Mouse (Mus musculus): ENCODE measurements around the gene Mmd2. TPM values are rescaled to one million over a fixed set of nuclear protein-coding genes. Genes with fewer than 3 reads are reported as not detected.

Gene Mmd2
- 1 to 10 TPM in 1 of 2 experiments, under 1 TPM in 1; 0.82 to 3.3 TPM for total RNA-seq (2021)

- intact Hi-C loops (cut with DNase I): no loop called here
Measured at GRCm38 (mm10) chr5:142608259-142608988, at the start of gene Mmd2. Gene Mmd2, minus strand, starts transcription at chr5:142608800.

GRCm38 (mm10) chr5:142652266-142652665 lies 43.7 kb upstream of the Mmd2 start:
- DNase-seq: no peak
- intact Hi-C loops (cut with DNase I): no loop called here

More at GRCm38 (mm10) chr5:142608259-142608988, at the start of gene Mmd2:
- no peak for DNase-seq

DNA sequence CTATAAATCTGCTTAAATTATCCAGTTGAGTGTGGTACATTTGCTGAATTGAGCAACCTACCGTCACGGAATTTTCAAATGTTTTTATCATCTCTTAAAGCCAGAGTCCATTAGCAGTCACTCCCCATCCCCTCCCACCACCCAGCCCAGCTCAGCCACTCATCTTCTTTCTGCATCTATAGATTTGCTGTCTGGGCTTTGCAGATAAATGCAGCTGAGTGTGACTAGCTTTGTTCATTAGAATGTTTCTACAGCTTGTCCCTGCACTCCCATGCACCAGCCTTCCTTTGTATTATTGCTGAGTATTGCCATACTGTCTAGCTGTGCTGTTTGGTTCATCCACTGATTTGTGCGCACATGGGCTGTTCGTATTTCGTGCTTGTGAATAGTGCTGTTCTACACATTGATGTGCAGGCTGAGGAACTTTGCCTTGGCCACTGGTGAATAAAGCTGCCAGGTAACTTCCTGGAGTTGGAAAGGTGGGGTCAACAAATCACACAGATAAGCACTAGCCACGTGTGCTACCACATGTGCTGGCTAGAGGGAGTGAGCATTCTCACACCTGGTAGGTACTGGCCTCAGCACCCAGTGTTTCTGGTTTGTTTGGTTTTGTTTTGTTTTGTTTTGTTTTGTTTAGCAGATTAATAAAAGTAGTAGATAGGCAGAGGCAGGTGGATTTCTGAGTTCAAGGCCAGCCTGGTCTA lies 42.3 kb upstream of the Mmd2 start:
- DNase-seq: no peak
- intact Hi-C loops (cut with DNase I): no loop called here

GRCm38 (mm10) chr5:142650390-142650789 lies 41.8 kb upstream of the Mmd2 start:
- no peak for DNase-seq
- intact Hi-C loops (cut with DNase I): no loop called here

- intact Hi-C loops (cut with DNase I): no loop called here
- DNase-seq: no peak
Measured at GRCm38 (mm10) chr5:142649460-142650050, 41.0 kb upstream of the Mmd2 start.

GRCm38 (mm10) chr5:142648162-142648561 lies 39.6 kb upstream of the Mmd2 start:
- intact Hi-C loops (cut with DNase I): no loop called here
- DNase-seq: no peak

GRCm38 (mm10) chr5:142641331-142642051 lies 32.9 kb upstream of the Mmd2 start:
- DNase-seq: no peak
- intact Hi-C loops (cut with DNase I): no loop called here

GRCm38 (mm10) chr5:142640088-142640487 lies 31.5 kb upstream of the Mmd2 start:
- DNase-seq: no peak
- intact Hi-C loops (cut with DNase I): no loop called here

GRCm38 (mm10) chr5:142637823-142638222 lies 29.2 kb upstream of the Mmd2 start:
- intact Hi-C loops (cut with DNase I): no loop called here

GRCm38 (mm10) chr5:142630224-142630623 lies 21.6 kb upstream of the Mmd2 start:
- intact Hi-C loops (cut with DNase I): no loop called here
- peak; percentile 13 to 26 for DNase-seq

More at GRCm38 (mm10) chr5:142637823-142638222, 29.2 kb upstream of the Mmd2 start:
- DNase-seq: no peak

- DNase-seq: no peak
- intact Hi-C loops (cut with DNase I): no loop called here
Measured at GRCm38 (mm10) chr5:142629663-142630025, 21.0 kb upstream of the Mmd2 start.

DNA sequence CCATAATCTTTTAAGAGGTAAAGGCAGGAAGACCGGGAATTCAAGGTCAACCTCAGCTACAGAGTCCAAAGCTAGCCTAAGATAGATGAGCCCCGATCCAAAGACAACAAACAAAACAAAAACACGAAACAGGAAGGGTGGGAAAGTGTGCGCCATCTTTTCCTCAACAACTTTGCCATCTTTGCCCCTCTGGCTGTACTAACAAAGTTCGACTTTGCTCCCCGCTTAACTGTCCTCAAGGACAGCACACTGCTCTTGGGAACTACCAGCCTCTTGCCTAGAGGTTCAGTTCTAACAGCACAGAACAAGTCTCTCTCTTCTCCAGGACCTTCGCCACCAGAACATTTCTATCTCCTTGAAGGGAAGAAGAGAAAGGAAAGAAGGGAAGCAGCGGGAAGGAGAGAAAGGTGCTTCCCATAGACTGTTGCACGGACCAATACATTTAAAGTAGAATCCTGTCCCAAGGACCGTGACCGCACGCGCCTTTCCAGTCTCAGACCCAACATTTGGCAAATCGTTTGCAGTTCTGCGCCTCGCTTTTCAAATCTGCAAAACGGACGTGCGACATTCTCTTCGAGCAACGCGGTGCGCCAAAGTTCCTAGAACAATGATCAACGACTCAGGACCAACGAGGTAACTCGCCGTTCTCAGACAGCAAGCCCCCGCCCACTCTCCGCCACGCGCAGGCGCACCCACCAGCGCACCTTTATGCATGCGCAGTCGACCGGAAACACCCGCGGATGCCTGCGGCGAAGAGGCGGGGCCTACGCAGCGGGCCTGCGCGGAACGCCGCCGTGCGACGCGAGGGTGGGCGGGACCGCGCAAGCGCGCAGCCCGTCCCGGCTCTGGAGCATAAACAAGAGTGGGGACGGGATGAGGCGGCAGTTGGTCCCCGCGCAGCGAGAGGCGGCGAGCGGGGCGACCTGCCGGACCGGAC lies 20.4 kb upstream of the Mmd2 start:
- intact Hi-C loops (cut with DNase I): no loop called here

DNA sequence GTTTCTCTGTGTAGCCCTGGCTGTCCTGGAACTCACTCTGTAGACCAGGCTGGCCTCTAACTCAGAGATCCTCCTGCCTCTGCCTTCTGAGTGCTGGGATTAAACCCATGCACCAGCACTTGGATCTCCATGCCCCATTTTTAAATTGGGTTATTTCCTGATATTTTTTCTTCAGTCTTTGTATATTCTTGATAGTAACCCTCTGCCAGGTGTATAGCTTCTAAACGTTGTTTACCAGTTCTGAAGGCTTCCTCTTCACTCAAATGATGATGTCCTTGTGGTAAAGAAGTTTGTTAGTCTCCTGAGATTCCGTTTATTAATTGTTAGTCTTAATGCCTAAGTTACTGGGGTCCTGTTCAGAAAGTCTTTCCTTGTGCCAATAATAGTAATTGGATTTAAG lies 18.8 kb upstream of the Mmd2 start, which contains the start of gene Wipi2:
Gene Wipi2, plus strand, starts transcription at position 301 of the 400 bp plus-strand sequence.
- intact Hi-C loops (cut with DNase I): no loop called here
- no peak for DNase-seq

More for the DNA sequence above, 20.4 kb upstream of the Mmd2 start:
- peak; percentile 97 to 98 for DNase-seq

- intact Hi-C loops (cut with DNase I): loop anchor here (5.0 kb wide), 1 partner anchor 141 kb away; no protein-coding TSS in a partner anchor
- DNase-seq: no peak
Measured at GRCm38 (mm10) chr5:142623080-142623479, 14.5 kb upstream of the Mmd2 start.

DNA sequence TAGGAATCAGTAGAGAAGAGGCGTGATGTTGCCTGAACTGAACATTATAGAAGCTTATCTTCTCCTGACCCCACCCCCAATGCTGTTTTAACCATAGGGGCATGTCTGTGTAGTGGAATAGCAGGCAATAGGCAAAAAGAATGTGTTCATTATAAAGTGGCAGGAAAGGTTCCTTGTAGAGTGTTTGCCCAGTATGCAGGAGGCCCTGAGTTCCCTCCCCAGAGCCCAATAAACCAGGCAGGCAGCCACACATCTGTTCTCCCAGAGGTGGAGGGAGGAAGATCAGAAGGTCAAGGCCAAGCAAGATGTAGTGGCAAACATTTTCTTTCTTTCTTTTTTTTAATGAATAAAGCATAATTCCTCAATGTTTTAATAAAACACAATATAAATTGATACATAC lies 13.5 kb upstream of the Mmd2 start:
- DNase-seq: no peak
- intact Hi-C loops (cut with DNase I): loop anchor here (5.0 kb wide), 1 partner anchor 140 kb away; no protein-coding TSS in a partner anchor

DNA sequence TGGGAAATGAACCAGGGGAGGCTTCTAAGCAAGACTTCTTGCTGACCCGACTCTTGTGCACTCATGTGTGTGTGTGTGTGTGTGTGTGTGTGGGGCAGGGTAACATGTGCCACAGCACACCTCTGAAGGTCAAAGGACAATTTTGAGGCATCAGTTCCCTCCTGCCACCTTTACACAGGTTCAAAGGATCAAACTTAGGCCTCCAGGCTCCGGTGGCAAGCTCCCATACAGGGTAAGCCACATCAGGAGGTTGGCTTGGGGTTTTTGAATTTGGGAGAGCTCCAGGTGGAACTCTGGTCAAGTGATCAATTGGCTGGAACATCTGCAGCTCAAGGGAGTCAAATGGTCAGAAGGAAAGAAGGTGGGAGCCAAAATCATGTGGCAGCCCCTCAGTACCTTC lies 12.8 kb upstream of the Mmd2 start:
- DNase-seq: no peak
- intact Hi-C loops (cut with DNase I): loop anchor here (2.0 to 5.0 kb wide), 2 partner anchors 65 to 139 kb away; no protein-coding TSS in a partner anchor

DNA sequence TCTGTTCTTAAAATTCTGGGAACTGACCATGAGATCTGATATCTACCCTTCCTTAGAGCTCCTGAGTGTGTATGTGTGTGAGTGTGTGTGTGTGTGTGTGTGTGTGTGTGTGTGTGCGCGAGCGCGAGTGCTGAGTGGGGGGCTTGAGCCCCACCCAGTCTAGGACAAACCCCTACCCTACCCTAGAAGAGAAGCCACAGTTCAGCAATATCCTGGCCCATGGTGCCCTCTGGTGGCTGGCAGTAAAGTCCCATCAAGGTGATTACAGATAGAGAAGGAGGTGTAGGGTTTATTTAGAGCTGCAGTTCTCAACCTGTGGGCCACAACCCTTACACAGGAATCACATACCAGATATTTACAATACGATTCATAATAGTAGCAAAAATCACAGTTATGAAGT lies 11.3 kb upstream of the Mmd2 start:
- intact Hi-C loops (cut with DNase I): loop anchor here (1.0 to 10.0 kb wide), 5 partner anchors 39 to 245 kb away; no protein-coding TSS in a partner anchor
- peak; percentile 40 to 57 for DNase-seq

DNA sequence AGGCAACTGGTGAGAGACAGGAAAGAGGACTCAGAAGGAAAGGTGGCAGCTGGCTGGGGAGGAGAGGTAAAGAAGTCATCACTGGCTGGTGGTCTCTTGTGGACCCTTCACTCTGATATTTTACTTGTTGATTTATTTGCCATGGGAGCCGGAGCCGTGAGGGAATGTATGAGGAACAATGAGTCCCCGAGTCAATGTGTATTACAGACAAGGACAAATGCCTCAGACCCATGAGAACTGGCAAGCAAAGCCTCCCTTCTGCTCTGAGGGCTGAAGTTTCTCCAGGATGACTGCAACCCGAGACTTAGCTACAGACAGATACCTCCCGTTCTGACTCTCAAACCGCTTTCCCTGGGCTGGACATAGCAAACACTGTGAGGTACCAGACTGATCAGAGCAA lies 7.7 kb upstream of the Mmd2 start:
- intact Hi-C loops (cut with DNase I): loop anchor here (10.0 kb wide), 1 partner anchor 242 kb away; no protein-coding TSS in a partner anchor

GRCm38 (mm10) chr5:142615638-142616037 lies 7.0 kb upstream of the Mmd2 start:
- DNase-seq: no peak
- intact Hi-C loops (cut with DNase I): loop anchor here (10.0 kb wide), 1 partner anchor 241 kb away; no protein-coding TSS in a partner anchor

More for the DNA sequence above, 7.7 kb upstream of the Mmd2 start:
- no peak for DNase-seq

Data from heart, postnatal 10 days (tissue).